Mouse (Mus musculus): ENCODE measurements around the gene Pagr1b. TPM values are rescaled to one million over a fixed set of nuclear protein-coding genes. Genes with fewer than 3 reads are reported as not detected.
A peak's percentile ranks its signal among the peaks of the same experiment; 100 is the strongest.

The Pagr1b gene
- polyA plus RNA-seq, 1 experiment from 2014 or later = 0.38 TPM

GRCm38 (mm10) chr7:127008239-127009019 lies 7.9 kb downstream of the Pagr1b start:
- Histone ChIP-seq H3K4me2 (no peak overlapping the region), H3K4me3 (replicated peaks) (no peak overlapping the region), H3K27me3 (no peaks in the 10 kb centered on the region), H3K4me1 (peaks cover 11% of the 10 kb centered on the region), H3K27ac (peak overlapping the region; percentile 78), H3K36me3 (replicated peaks) (peaks cover 14% of the 10 kb centered on the region), H3K9me3 (no peaks in the 10 kb centered on the region), H3K9ac (0 out of 2 replicates have a peak overlapping the region, but pooled peaks have one; percentile 2)
- peak; percentile 68 for ATAC-seq (ENCODE audit: low FRiP score)
- 77% methylated on average over 9 of the region's 9 CpGs for WGBS

- WGBS = 84% methylated on average over 6 of the region's 6 CpGs
- no peak overlapping the region for H3K9ac ChIP-seq
- H3K9me3 ChIP-seq = no peaks in the 10 kb centered on the region
- no peaks in the 10 kb centered on the region for H3K27me3 ChIP-seq
- peaks cover 4% of the 10 kb centered on the region; the same call in 1 of the 2 replicates for H3K36me3 ChIP-seq (replicated peaks)
- 0 out of 2 replicates have a peak overlapping the region, but pooled peaks have one; percentile 78 for H3K27ac ChIP-seq
- ATAC-seq (ENCODE audit: low FRiP score) = no peak
- H3K4me1 ChIP-seq = peaks cover 11% of the 10 kb centered on the region
- H3K4me3 ChIP-seq (replicated peaks) = no peak overlapping the region
- no peak overlapping the region for H3K4me2 ChIP-seq
Measured at GRCm38 (mm10) chr7:127007313-127008024, 8.8 kb downstream of the Pagr1b start.

GRCm38 (mm10) chr7:127004122-127004875 lies 12.0 kb downstream of the Pagr1b start:
- Histone ChIP-seq H3K27me3 (no peaks in the 10 kb centered on the region), H3K9ac (no peak overlapping the region), H3K27ac (no peak overlapping the region), H3K4me1 (peaks cover 5% of the 10 kb centered on the region), H3K4me2 (no peak overlapping the region), H3K4me3 (replicated peaks) (no peak overlapping the region), H3K9me3 (no peaks in the 10 kb centered on the region), H3K36me3 (replicated peaks) (no peaks in the 10 kb centered on the region)
- WGBS = 89% methylated on average over 4 of the region's 4 CpGs
- ATAC-seq (ENCODE audit: low FRiP score) = no peak

DNA sequence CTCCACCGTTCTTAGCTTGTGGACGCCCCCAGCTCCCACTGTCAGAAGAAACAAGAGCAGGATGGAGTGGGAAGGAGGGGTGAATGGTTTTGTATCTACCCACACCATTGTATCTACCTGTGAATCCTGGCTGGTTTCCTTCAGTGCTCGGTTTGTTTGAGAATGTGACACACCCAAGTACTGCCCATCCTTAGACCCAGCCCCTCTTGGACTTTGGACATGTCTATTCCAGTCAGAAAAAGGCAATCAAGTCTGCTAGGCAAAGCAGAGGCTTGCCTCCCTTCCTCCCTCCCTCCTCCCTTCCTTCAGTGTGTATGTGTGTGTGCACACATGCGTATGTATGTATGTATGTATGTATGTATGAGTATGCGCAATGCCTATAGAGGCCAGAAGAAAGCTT lies 12.7 kb downstream of the Pagr1b start:
- H3K9ac ChIP-seq = no peak overlapping the region
- H3K27me3 ChIP-seq = no peaks in the 10 kb centered on the region
- WGBS = 94% methylated on average over 5 of the region's 5 CpGs
- no peak overlapping the region for H3K4me2 ChIP-seq
- no peaks in the 10 kb centered on the region for H3K36me3 ChIP-seq (replicated peaks)
- H3K4me3 ChIP-seq (replicated peaks) = no peak overlapping the region
- H3K4me1 ChIP-seq = peaks cover 3% of the 10 kb centered on the region
- no peak overlapping the region for H3K27ac ChIP-seq
- H3K9me3 ChIP-seq = no peaks in the 10 kb centered on the region
- no peak for ATAC-seq (ENCODE audit: low FRiP score)

DNA sequence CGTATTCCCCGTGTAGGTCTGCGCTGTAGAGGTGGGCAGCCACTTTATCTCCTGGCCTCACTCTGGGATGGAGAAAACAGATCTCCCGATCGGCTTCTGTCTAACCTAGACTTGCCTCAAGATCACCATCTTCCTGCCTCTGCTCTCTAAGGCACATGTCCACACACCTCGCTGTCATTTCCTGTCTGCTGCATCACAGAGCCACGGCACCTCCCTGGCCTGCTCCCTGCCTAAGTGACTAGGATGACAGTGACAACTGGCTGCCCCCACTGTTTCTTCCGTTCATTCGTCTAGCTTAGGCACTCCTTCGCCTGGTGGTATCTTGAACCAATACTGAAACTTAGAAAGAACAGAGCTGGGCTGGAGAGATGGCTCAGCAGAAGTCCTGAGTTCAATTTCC lies 16.7 kb downstream of the Pagr1b start:
- no peak overlapping the region for H3K9ac ChIP-seq
- H3K9me3 ChIP-seq = no peaks in the 10 kb centered on the region
- 88% methylated on average over 10 of the region's 10 CpGs for WGBS
- no peaks in the 10 kb centered on the region for H3K36me3 ChIP-seq (replicated peaks)
- no peaks in the 10 kb centered on the region for H3K27me3 ChIP-seq
- no peak overlapping the region for H3K4me3 ChIP-seq (replicated peaks)
- no peak for ATAC-seq (ENCODE audit: low FRiP score)
- H3K27ac ChIP-seq = no peak overlapping the region
- no peak overlapping the region for H3K4me2 ChIP-seq
- H3K4me1 ChIP-seq = no peaks in the 10 kb centered on the region

DNA sequence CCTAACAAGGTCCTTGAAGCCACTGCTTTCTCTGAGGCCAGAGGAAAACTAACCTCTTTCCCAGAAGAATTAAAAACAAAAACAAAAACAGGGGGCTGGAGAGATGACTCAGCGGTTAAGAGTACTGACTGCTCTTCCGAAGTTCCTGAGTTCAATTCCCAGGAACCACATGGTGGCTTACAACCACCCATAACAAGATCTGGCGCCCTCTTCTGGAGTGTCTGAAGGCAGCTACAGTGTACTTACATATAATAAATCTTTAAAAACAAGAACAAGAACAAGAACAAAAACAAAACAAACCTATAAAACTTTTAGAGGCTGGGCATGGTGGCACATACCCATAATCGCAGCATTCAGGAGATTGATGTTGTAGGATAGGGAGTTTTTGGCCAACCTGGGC lies 19.8 kb downstream of the Pagr1b start:
- WGBS = 74% methylated on average over 4 of the region's 4 CpGs
- Histone ChIP-seq H3K4me3 (replicated peaks) (no peak overlapping the region), H3K27me3 (no peaks in the 10 kb centered on the region), H3K9ac (no peak overlapping the region), H3K4me1 (no peaks in the 10 kb centered on the region), H3K27ac (no peak overlapping the region), H3K9me3 (no peaks in the 10 kb centered on the region), H3K4me2 (no peak overlapping the region), H3K36me3 (replicated peaks) (no peaks in the 10 kb centered on the region)
- no peak for ATAC-seq (ENCODE audit: low FRiP score)

- H3K9me3 ChIP-seq = no peaks in the 10 kb centered on the region
- H3K4me2 ChIP-seq = no peak overlapping the region
- no peak overlapping the region for H3K4me3 ChIP-seq (replicated peaks)
- H3K27ac ChIP-seq = no peak overlapping the region
- no peaks in the 10 kb centered on the region for H3K27me3 ChIP-seq
- no peaks in the 10 kb centered on the region for H3K36me3 ChIP-seq (replicated peaks)
- 74% methylated on average over 8 of the region's 8 CpGs for WGBS
- no peaks in the 10 kb centered on the region for H3K4me1 ChIP-seq
- no peak overlapping the region for H3K9ac ChIP-seq
- ATAC-seq (ENCODE audit: low FRiP score) = no peak
Measured at GRCm38 (mm10) chr7:126988816-126989215, 27.5 kb downstream of the Pagr1b start.

DNA sequence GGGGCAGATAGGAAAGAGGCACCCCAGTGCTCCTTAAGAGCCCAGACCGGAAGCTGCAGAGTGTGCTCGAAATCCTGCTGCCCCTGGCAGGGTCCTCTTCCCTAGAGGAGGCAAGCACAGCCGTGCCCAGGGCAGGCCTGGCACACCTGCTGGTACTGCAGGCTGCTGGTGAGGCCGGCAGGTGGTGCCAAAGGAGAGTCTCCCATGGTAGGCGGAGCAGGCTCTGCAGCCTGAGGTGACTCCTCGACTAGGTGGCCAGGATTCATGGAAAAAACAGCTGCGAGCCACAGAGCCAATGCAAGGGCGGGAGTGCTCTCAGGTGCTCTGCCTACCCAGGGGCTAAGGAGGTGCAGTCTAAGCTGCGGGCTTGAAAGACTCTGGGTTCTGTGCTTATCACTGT lies 30.0 kb downstream of the Pagr1b start:
- no peak for ATAC-seq (ENCODE audit: low FRiP score)
- Histone ChIP-seq H3K27me3 (no peaks in the 10 kb centered on the region), H3K4me1 (no peaks in the 10 kb centered on the region), H3K4me2 (no peak overlapping the region), H3K9ac (no peak overlapping the region), H3K4me3 (replicated peaks) (no peak overlapping the region), H3K27ac (no peak overlapping the region), H3K9me3 (no peaks in the 10 kb centered on the region), H3K36me3 (replicated peaks) (no peaks in the 10 kb centered on the region)
- WGBS = 53% methylated on average over 9 of the region's 9 CpGs

- WGBS = 69% methylated on average over 10 of the region's 10 CpGs
- no peak for ATAC-seq (ENCODE audit: low FRiP score)
- Histone ChIP-seq H3K4me1 (no peaks in the 10 kb centered on the region), H3K27me3 (no peaks in the 10 kb centered on the region), H3K36me3 (replicated peaks) (peaks cover 7% of the 10 kb centered on the region), H3K27ac (no peak overlapping the region), H3K4me2 (no peak overlapping the region), H3K4me3 (replicated peaks) (no peak overlapping the region), H3K9ac (no peak overlapping the region), H3K9me3 (no peaks in the 10 kb centered on the region)
Measured at GRCm38 (mm10) chr7:126984667-126985444, 31.4 kb downstream of the Pagr1b start.

DNA sequence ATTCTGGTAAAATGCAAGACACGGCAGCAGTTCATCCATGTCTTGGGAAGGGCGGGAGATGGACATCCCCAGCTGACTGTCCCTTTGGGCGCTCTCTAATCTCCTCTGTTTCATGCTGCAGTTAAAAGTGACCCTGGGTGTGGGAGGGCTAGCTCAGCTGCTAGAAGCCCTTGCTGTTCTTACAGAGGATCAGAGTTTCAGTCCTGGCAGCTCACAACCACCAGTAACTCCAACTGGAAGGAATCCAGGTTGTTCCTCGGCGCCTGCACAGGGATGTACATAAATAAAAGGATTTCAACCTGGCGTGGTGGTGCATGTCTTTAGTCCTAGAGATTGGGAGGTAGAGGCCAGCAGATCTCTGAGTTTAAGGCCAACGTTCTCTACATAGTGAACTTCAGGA lies 33.2 kb downstream of the Pagr1b start:
- Histone ChIP-seq H3K9ac (no peak overlapping the region), H3K27me3 (no peaks in the 10 kb centered on the region), H3K9me3 (no peaks in the 10 kb centered on the region), H3K4me2 (no peak overlapping the region), H3K27ac (no peak overlapping the region), H3K4me1 (no peaks in the 10 kb centered on the region), H3K4me3 (replicated peaks) (no peak overlapping the region), H3K36me3 (replicated peaks) (peaks cover 25% of the 10 kb centered on the region)
- WGBS = 84% methylated on average over 7 of the region's 7 CpGs
- ATAC-seq (ENCODE audit: low FRiP score) = no peak

DNA sequence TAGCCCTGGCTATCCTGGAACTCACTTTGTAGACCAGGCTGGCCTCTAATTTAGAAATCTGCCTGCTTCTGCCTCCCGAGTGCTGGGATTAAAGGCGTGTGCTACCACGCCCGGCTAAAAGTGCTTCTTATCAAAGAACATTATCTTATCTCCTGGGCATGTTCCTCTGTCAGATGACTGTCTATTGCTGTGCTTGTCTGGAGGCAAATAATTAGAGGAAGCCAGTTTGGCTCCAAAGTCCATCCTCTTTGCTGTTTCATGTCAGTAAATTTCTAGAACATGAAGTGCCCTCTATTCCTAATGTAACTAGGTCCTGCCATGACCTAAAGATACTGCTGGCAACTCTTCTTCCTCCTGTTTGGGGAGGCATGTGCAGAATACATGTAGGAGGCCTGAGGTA lies 34.2 kb downstream of the Pagr1b start:
- Histone ChIP-seq H3K4me2 (no peak overlapping the region), H3K27ac (no peak overlapping the region), H3K4me1 (peaks cover 5% of the 10 kb centered on the region), H3K4me3 (replicated peaks) (no peak overlapping the region), H3K36me3 (replicated peaks) (peaks cover 28% of the 10 kb centered on the region), H3K9ac (no peak overlapping the region), H3K27me3 (no peaks in the 10 kb centered on the region), H3K9me3 (no peaks in the 10 kb centered on the region)
- ATAC-seq (ENCODE audit: low FRiP score) = no peak
- 90% methylated on average over 4 of the region's 4 CpGs for WGBS

DNA sequence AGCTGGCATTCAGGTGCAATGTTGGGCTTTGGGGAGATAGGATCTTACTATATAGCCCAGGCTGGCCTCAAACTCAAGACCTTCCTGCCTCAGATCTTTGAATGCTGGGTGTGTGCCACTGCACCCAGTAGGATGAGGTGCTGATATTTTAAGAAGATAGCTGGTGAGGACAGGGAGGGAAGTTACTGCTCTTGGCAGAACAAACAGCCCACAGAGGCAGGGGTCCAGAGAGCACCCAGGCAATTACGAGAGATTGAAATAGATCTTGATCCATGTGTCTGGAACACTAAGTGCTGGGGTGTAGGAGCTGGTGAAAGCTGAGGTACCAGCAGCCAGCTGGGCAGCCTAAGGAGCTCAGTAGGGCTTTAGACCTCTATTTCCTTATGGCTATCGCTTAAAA lies 34.7 kb downstream of the Pagr1b start:
- H3K36me3 ChIP-seq (replicated peaks) = peaks cover 28% of the 10 kb centered on the region
- H3K9me3 ChIP-seq = no peaks in the 10 kb centered on the region
- peaks cover 8% of the 10 kb centered on the region for H3K4me1 ChIP-seq
- H3K27me3 ChIP-seq = no peaks in the 10 kb centered on the region
- no peak for ATAC-seq (ENCODE audit: low FRiP score)
- no peak overlapping the region for H3K27ac ChIP-seq
- WGBS = 89% methylated on average over 2 of the region's 2 CpGs
- H3K4me2 ChIP-seq = no peak overlapping the region
- no peak overlapping the region for H3K4me3 ChIP-seq (replicated peaks)
- H3K9ac ChIP-seq = no peak overlapping the region

Measured in forebrain, embryonic 12.5 days (tissue).